Mouse (Mus musculus): ENCODE measurements around the gene Gm4869. TPM values are rescaled to one million over a fixed set of nuclear protein-coding genes. Genes with fewer than 3 reads are reported as not detected.

The Gm4869 gene
- total RNA-seq (2023): not detected

GRCm38 (mm10) chr5:140445345-140445744 is at the start of gene Gm4869:
Gene Gm4869 (plus strand): TSS chr5:140445645.

DNA sequence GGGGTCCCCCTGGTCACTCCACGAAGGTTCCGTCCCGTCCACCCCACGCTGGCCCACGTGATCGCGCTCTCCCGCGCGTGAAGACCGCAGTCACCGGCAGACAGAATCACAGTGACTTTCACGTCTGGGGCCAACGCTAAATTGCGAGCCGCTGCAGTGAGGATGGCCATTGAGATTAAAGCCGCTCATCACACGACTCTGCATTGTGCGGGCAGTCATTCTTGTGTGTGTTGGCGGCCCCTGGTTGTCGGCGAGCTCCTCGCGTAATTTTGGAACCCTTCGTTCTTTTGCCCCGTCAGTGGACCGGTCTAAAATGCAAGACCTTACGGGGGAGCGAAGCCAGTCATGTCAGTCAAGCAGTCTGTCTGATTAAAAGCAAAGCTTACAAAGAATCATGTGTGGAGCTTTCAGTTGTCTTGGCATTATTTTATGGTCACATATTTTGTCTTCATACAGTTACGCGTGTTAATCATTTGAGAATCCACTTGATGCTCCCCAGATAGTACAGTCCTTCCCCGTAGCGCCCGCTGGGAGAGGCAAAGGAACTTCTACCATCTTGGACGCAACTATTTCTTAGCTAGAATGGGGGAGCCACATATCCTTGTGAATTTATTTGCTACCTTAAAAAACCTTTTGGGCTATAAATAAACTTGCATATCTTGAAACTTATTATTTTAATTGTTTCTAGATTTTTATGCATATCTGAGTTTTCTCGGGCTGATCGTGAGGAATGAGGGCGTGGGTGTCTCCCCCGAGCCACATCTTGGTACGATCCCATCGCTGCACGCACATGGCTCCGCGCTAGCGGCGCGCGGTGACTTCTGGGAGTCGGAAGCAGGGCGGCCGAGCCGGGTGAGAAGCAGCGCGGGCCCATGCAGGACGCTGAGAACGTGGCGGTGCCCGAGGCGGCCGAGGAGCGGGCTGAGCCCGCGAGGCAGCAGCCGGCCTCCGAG is 26.7 kb upstream of the Gm4869 start, which contains the start of gene Eif3b:
Gene Eif3b (plus strand): TSS at position 840 of the 953 bp plus-strand sequence.

GRCm38 (mm10) chr5:140505208-140505780 is 59.8 kb downstream of the Gm4869 start, which contains the start of gene Chst12:
Gene Chst12 (plus strand): TSS chr5:140505550.

Other genes starting within 250 kb of the Gm4869 start
- gene Mad1l1, start 124.1 kb upstream of the Gm4869 start, total RNA-seq (2023): 10 to 100 TPM; 32.0 to 39.6 TPM
- 1 to 10 TPM; 4.6 to 8.2 TPM for gene Nudt1, start 124.0 kb upstream of the Gm4869 start, total RNA-seq (2023)
- 1 to 10 TPM; 3.6 to 4.0 TPM for gene Mrm2, start 113.7 kb upstream of the Gm4869 start, total RNA-seq (2023)
- 10 to 100 TPM; 29.2 to 33.8 TPM for gene Snx8, start 56.4 kb upstream of the Gm4869 start, total RNA-seq (2023)
- gene Eif3b, start 26.3 kb upstream of the Gm4869 start, total RNA-seq (2023): 100 to 1,000 TPM in 1 of 2 experiments, 10 to 100 TPM in 1; 96.1 to 101 TPM
- gene Chst12, start 59.9 kb downstream of the Gm4869 start, total RNA-seq (2023): 10 to 100 TPM; 84.5 to 90.8 TPM
- gene Grifin, start 119.4 kb downstream of the Gm4869 start, total RNA-seq (2023): not detected
- 100 to 1,000 TPM; 121 to 194 TPM for gene Lfng, start 161.7 kb downstream of the Gm4869 start, total RNA-seq (2023)
- 100 to 1,000 TPM; 105 to 114 TPM for gene Ttyh3, start 203.4 kb downstream of the Gm4869 start, total RNA-seq (2023)